Comparison of ENCODE assay signal across 11 mouse cellular contexts in genomic region chr10:41931962-41932361, GRCm38 (mm10).
DNase-seq lines count a peak whose midpoint lies in the region; ATAC-seq lines count a peak whose summit lies in the region.
"Had no signal": no experiment of that assay in that cellular context is flagged by ENCODE, and none has a peak within 500 bp of the region (broad histone marks: within the 10 kb centered on the region; RNA-seq: fewer than 3 reads in every experiment).

No protein-coding gene starts in this region.

- WGBS in midbrain, embryonic 14.5 days: 62% methylated on average over 12 of the region's 12 CpGs
- WGBS in midbrain, embryonic 10.5 days: 85% methylated on average over 12 of the region's 12 CpGs
- 79% methylated on average over 12 of the region's 12 CpGs for WGBS in kidney, embryonic 14.5 days

- H3K4me1 ChIP-seq in midbrain, embryonic 14.5 days (ENCODE audit: control insufficient read depth, insufficient read depth, low read length): peaks cover 6% of the 10 kb centered on the region; the same call in 1 of the 2 replicates
- H3K4me1 ChIP-seq in midbrain, embryonic 10.5 days: peaks cover 30% of the 10 kb centered on the region
- peaks cover 22% of the 10 kb centered on the region for H3K4me1 ChIP-seq in kidney, embryonic 14.5 days (ENCODE audit: control insufficient read depth, insufficient read depth, low read length)

- H3K9me3 ChIP-seq in midbrain, embryonic 14.5 days (ENCODE audit: control insufficient read depth, low read length): no peaks in the 10 kb centered on the region
- no peaks in the 10 kb centered on the region for H3K9me3 ChIP-seq in midbrain, embryonic 10.5 days (replicated peaks)
- no peaks in the 10 kb centered on the region for H3K9me3 ChIP-seq in kidney, embryonic 14.5 days (ENCODE audit: control insufficient read depth, low read length)
- H3K9me3 ChIP-seq: G1E; limb, embryonic 13.5 days; midbrain, embryonic 12.5 days had no signal

- ATAC-seq in midbrain, embryonic 14.5 days (ENCODE audit: low FRiP score, low TSS enrichment): no peak
- ATAC-seq in frontal cortex, adult (ENCODE audit: low TSS enrichment): peak; percentile 53
- ATAC-seq in kidney, embryonic 14.5 days (ENCODE audit: low FRiP score, low TSS enrichment): no peak

- peak overlapping the region; percentile 55; the same call in 1 of the 2 replicates for H3K27ac ChIP-seq in midbrain, embryonic 14.5 days (replicated peaks; ENCODE audit: low read depth, low read length)
- H3K27ac ChIP-seq in midbrain, embryonic 10.5 days (replicated peaks): no peak overlapping the region
- H3K27ac ChIP-seq in kidney, embryonic 14.5 days (ENCODE audit: low read depth, low read length): no peak overlapping the region
- H3K27ac ChIP-seq: limb, embryonic 13.5 days; midbrain, embryonic 12.5 days had no signal

- no peaks in the 10 kb centered on the region for H3K36me3 ChIP-seq in midbrain, embryonic 14.5 days (ENCODE audit: control insufficient read depth, insufficient read depth, low read length)
- no peaks in the 10 kb centered on the region for H3K36me3 ChIP-seq in midbrain, embryonic 10.5 days
- no peaks in the 10 kb centered on the region for H3K36me3 ChIP-seq in kidney, embryonic 14.5 days (ENCODE audit: control insufficient read depth, insufficient read depth, low read length)
- H3K36me3 ChIP-seq: G1E; limb, embryonic 13.5 days; midbrain, embryonic 12.5 days had no signal

- no peak overlapping the region for H3K4me2 ChIP-seq in midbrain, embryonic 14.5 days (ENCODE audit: low read length)
- H3K4me2 ChIP-seq in kidney, embryonic 14.5 days (replicated peaks; ENCODE audit: low read depth, low read length): no peak overlapping the region
- H3K4me2 ChIP-seq: limb, embryonic 13.5 days; midbrain, embryonic 12.5 days had no signal

- H3K27me3 ChIP-seq in midbrain, embryonic 14.5 days (ENCODE audit: control insufficient read depth, insufficient read depth, low read length): no peaks in the 10 kb centered on the region
- no peaks in the 10 kb centered on the region for H3K27me3 ChIP-seq in midbrain, embryonic 10.5 days (ENCODE audit: low read depth, poor library complexity, severe bottlenecking)
- no peaks in the 10 kb centered on the region for H3K27me3 ChIP-seq in kidney, embryonic 14.5 days (ENCODE audit: control insufficient read depth, insufficient read depth, low read length)
- H3K27me3 ChIP-seq: limb, embryonic 13.5 days had no signal

- no peak overlapping the region for H3K4me3 ChIP-seq in midbrain, embryonic 14.5 days (replicated peaks; ENCODE audit: low read depth, low read length)
- no peak overlapping the region for H3K4me3 ChIP-seq in midbrain, embryonic 10.5 days
- no peak overlapping the region for H3K4me3 ChIP-seq in kidney, embryonic 14.5 days (ENCODE audit: low read length)
- H3K4me3 ChIP-seq: limb, embryonic 13.5 days; midbrain, embryonic 12.5 days had no signal

- DNase-seq in midbrain, embryonic 14.5 days: peak; percentile 56
- DNase-seq in midbrain, embryonic 10.5 days (ENCODE audit: low spot score): no peak
- peak; percentile 66 for DNase-seq in left cerebral cortex, adult 11 months (ENCODE audit: low spot score)
- peak; percentile 74 to 86 for DNase-seq in right cerebral cortex, postnatal 36 days (ENCODE audit: low spot score in 2 of 2)
- no peak for DNase-seq in kidney, postnatal 10 days
- DNase-seq in adrenal gland, postnatal 25 days: no peak

- no peak overlapping the region; the same call in 1 of the 2 replicates for H3K9ac ChIP-seq in midbrain, embryonic 14.5 days (replicated peaks; ENCODE audit: low read length)
- no peak overlapping the region for H3K9ac ChIP-seq in kidney, embryonic 14.5 days (ENCODE audit: low read depth, low read length)
- H3K9ac ChIP-seq: limb, embryonic 13.5 days; midbrain, embryonic 12.5 days had no signal

Comparison
In these comparisons a context has a peak if more than half of its experiments do, and no peak if none do; other contexts are left out.
1. DNase-seq: peak in midbrain, embryonic 14.5 days (single experiment), left cerebral cortex, adult 11 months (single experiment) and right cerebral cortex, postnatal 36 days (2 of 2); none in midbrain, embryonic 10.5 days (single experiment), kidney, postnatal 10 days (single experiment) and adrenal gland, postnatal 25 days (single experiment).